Mouse (Mus musculus) heart, adult 2 months (tissue): ENCODE measurements around the gene Zbtb7b. TPM values are rescaled to one million over a fixed set of nuclear protein-coding genes. Genes with fewer than 3 reads are reported as not detected.

Experiments used
- DNase-seq, 2 experiments: peaks; one replicate each; pipeline ENCODE4 v3.0.0; 2021
- H3K27ac ChIP-seq: fragments of 200-600 bp; 2 replicates; pipeline ENCODE4 v1.8.1; 2022
- H3K27me3 ChIP-seq: fragments of 200-500 bp; 2 replicates; pipeline ENCODE4 v1.6.1; 2012; ENCODE audit warnings: mild to moderate bottlenecking, low read length, inconsistent platforms, mixed read lengths; ENCODE audit not compliant: control insufficient read depth, insufficient read depth
- H3K36me3 ChIP-seq: fragments of 200-500 bp; 2 replicates; pipeline ENCODE4 v1.6.1; 2012; ENCODE audit warnings: low read length, inconsistent platforms; ENCODE audit not compliant: control insufficient read depth, insufficient read depth
- H3K4me1 ChIP-seq: fragments of 200-500 bp; 2 replicates; pipeline ENCODE4 v1.6.1; 2011; ENCODE audit warnings: low read length; ENCODE audit not compliant: control insufficient read depth, insufficient read depth
- H3K4me3 ChIP-seq: fragments of 200-600 bp; 2 replicates; pipeline ENCODE4 v1.8.1; 2022
- H3K79me2 ChIP-seq: fragments of 200-500 bp; replicated peaks from 2 replicates; pipeline ENCODE4 v1.6.1; 2012; ENCODE audit warnings: mild to moderate bottlenecking, inconsistent platforms, low read length, moderate library complexity, mixed read lengths; ENCODE audit not compliant: control insufficient read depth, insufficient read depth
- H3K9ac ChIP-seq: fragments of 200-500 bp; 2 replicates; pipeline ENCODE4 v1.6.1; 2012; ENCODE audit warnings: low read depth, mild to moderate bottlenecking, control low read depth, inconsistent platforms, low read length, mixed read lengths
- CTCF ChIP-seq: fragments of 200-600 bp; IDR thresholded peaks from 2 replicates; pipeline ENCODE4 v1.8.1; 2022; ENCODE audit warnings: antibody characterized with exemption, mild to moderate bottlenecking, moderate library complexity
- EP300 ChIP-seq: fragments of 200-500 bp; IDR thresholded peaks from 2 replicates; pipeline ENCODE4 v1.6.1; 2011; ENCODE audit warnings: low read depth, low read length, control low read depth; ENCODE audit not compliant: insufficient read depth
- POLR2A ChIP-seq: fragments of 200-500 bp; IDR thresholded peaks from 2 replicates; pipeline ENCODE4 v1.6.1; 2011; ENCODE audit warnings: mild to moderate bottlenecking, low read depth, low read length, control low read depth; ENCODE audit not compliant: insufficient read depth
- WGBS: fragments of 180-500 bp; shearing (Covaris S2); methylation state at CpG from one replicate; pipeline ENCODE4 v1.1.7; 2018; 5-methylcytosine and 5-hydroxymethylcytosine counted together
- intact Hi-C: fragments of 180-260 bp; cut with DNase I; formaldehyde crosslinking; loops from one replicate; pipeline ENCODE4 v1.15.1; 2025
- polyA plus RNA-seq: library from polyadenylated mRNA; depleted of rRNA; stranded (reverse); fragments of >200 nt; gene quantifications from 2 replicates; pipeline ENCODE4 v1.2.3, GENCODE M21; 2012; rRNA removed
- total RNA-seq, 2 experiments: library from RNA; stranded (reverse); gene quantifications; 2 replicates each; pipeline ENCODE4 v1.2.3; 2021

Zbtb7b gene
- total and polyA plus RNA-seq, 3 experiments: 20.5 to 23.4 (median 21.5) TPM

DNA sequence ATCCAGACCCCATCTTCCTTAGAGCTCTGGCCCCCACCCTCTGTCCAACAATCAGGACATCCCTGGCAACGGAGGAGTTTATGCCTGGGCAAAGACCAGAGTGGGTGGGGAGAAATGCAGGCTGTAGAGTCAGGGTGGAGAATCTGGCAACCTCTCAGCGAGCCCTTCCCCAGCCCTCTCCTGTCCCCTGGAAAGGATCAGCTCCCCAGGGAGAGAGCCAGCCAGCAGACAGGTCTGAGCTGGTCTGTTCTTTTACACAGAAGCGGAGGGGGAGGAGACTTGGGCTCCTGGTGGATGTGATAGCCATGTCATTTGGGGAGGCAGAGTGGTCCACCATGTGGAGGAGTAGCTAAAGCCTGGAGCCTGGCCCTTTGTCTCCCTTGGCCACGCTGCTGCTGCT, 66.0 kb downstream of the Zbtb7b start:
- Histone ChIP-seq H3K27ac (no peak overlapping the region), H3K4me3 (no peak overlapping the region), H3K27me3 (no peaks in the 10 kb centered on the region; the same call in 1 of the 2 replicates), H3K9ac (no peak overlapping the region), H3K79me2 (no peaks in the 10 kb centered on the region), H3K4me1 (no peaks in the 10 kb centered on the region), H3K36me3 (no peaks in the 10 kb centered on the region)
- TF ChIP-seq POLR2A (no peak), EP300 (no peak), CTCF (no peak)
- no peak for DNase-seq
- WGBS: 10% methylated on average over 4 of the region's 4 CpGs
- intact Hi-C loops: no loop called here

Other genes with a start within 250 kb of the Zbtb7b start
- gene Hcn3, start 234.6 kb downstream of the Zbtb7b start, total RNA-seq: under 1 TPM in 1 of 2 experiments, not detected in 1; 0.25 TPM
- 0.26 and 0.29 TPM in 2 replicates for gene Hcn3, start 234.6 kb downstream of the Zbtb7b start, polyA plus RNA-seq
- gene Clk2, start 230.0 kb downstream of the Zbtb7b start, total RNA-seq: 10 to 100 TPM; 15.4 to 18.9 TPM
- gene Clk2, start 230.0 kb downstream of the Zbtb7b start, polyA plus RNA-seq: 26.5 and 40.4 TPM in 2 replicates
- 10 to 100 TPM; 44.5 to 54.7 TPM for gene Scamp3, start 217.3 kb downstream of the Zbtb7b start, total RNA-seq
- gene Scamp3, start 217.3 kb downstream of the Zbtb7b start, polyA plus RNA-seq: 96.7 and 108 TPM in 2 replicates
- 1 to 10 TPM; 3.9 to 5.1 TPM for gene Fam189b, start 211.6 kb downstream of the Zbtb7b start, total RNA-seq
- gene Fam189b, start 211.6 kb downstream of the Zbtb7b start, polyA plus RNA-seq: 12.8 and 18.0 TPM in 2 replicates
- 10 to 100 TPM; 19.9 to 20.4 TPM for gene Gba, start 191.8 kb downstream of the Zbtb7b start, total RNA-seq
- 26.3 and 39.2 TPM in 2 replicates for gene Gba, start 191.8 kb downstream of the Zbtb7b start, polyA plus RNA-seq
- 1 to 10 TPM; 3.4 to 5.1 TPM for gene Thbs3, start 179.6 kb downstream of the Zbtb7b start, total RNA-seq
- 15.8 and 24.3 TPM in 2 replicates for gene Thbs3, start 179.6 kb downstream of the Zbtb7b start, polyA plus RNA-seq
- 10 to 100 TPM; 59.8 to 61.8 TPM for gene Mtx1, start 167.7 kb downstream of the Zbtb7b start, total RNA-seq
- 96.2 and 111 TPM in 2 replicates for gene Mtx1, start 167.7 kb downstream of the Zbtb7b start, polyA plus RNA-seq
- gene Muc1, start 165.7 kb downstream of the Zbtb7b start, total RNA-seq: under 1 TPM; 0.39 to 0.47 TPM
- 0.67 and 6.2 TPM in 2 replicates for gene Muc1, start 165.7 kb downstream of the Zbtb7b start, polyA plus RNA-seq
- 10 to 100 TPM; 80.7 to 95.7 TPM for gene Krtcap2, start 148.8 kb downstream of the Zbtb7b start, total RNA-seq
- gene Krtcap2, start 148.8 kb downstream of the Zbtb7b start, polyA plus RNA-seq: 84.3 and 116 TPM in 2 replicates
- under 1 TPM; 0.39 to 0.96 TPM for gene Trim46, start 148.5 kb downstream of the Zbtb7b start, total RNA-seq
- 1.4 and 1.9 TPM in 2 replicates for gene Trim46, start 148.5 kb downstream of the Zbtb7b start, polyA plus RNA-seq
- 10 to 100 TPM; 54.3 to 58.2 TPM for gene Dpm3, start 135.4 kb downstream of the Zbtb7b start, total RNA-seq
- 140 and 160 TPM in 2 replicates for gene Dpm3, start 135.4 kb downstream of the Zbtb7b start, polyA plus RNA-seq
- 10 to 100 TPM; 17.3 to 23.3 TPM for gene Slc50a1, start 124.2 kb downstream of the Zbtb7b start, total RNA-seq
- gene Slc50a1, start 124.2 kb downstream of the Zbtb7b start, polyA plus RNA-seq: 105 and 111 TPM in 2 replicates
- gene Efna1, start 113.6 kb downstream of the Zbtb7b start, total RNA-seq: 10 to 100 TPM; 22.6 to 28.4 TPM
- 39.6 and 44.4 TPM in 2 replicates for gene Efna1, start 113.6 kb downstream of the Zbtb7b start, polyA plus RNA-seq
- not detected for gene Efna3, start 71.8 kb downstream of the Zbtb7b start, total RNA-seq
- gene Efna3, start 71.8 kb downstream of the Zbtb7b start, polyA plus RNA-seq: 0.09 TPM in 1 of 2 replicates, not detected in the other
- under 1 TPM; 0.21 to 0.36 TPM for gene Efna4, start 56.7 kb downstream of the Zbtb7b start, total RNA-seq
- gene Efna4, start 56.7 kb downstream of the Zbtb7b start, polyA plus RNA-seq: 0.64 and 0.86 TPM in 2 replicates
- 10 to 100 TPM; 56.8 to 59.2 TPM for gene Adam15, start 44.8 kb downstream of the Zbtb7b start, total RNA-seq
- 95.6 and 95.7 TPM in 2 replicates for gene Adam15, start 44.8 kb downstream of the Zbtb7b start, polyA plus RNA-seq
- not detected for gene Dcst2, start 32.8 kb downstream of the Zbtb7b start, total RNA-seq
- 0.09 and 0.35 TPM in 2 replicates for gene Dcst2, start 32.8 kb downstream of the Zbtb7b start, polyA plus RNA-seq
- not detected for gene Dcst1, start 29.5 kb downstream of the Zbtb7b start, total RNA-seq
- gene Dcst1, start 29.5 kb downstream of the Zbtb7b start, polyA plus RNA-seq: 0.18 and 0.23 TPM in 2 replicates
- not detected for gene Lenep, start 8.0 kb upstream of the Zbtb7b start, total RNA-seq
- gene Lenep, start 8.0 kb upstream of the Zbtb7b start, polyA plus RNA-seq: 2.1 and 5.4 TPM in 2 replicates
- 10 to 100 TPM; 56.1 to 59.7 TPM for gene Flad1, start 17.1 kb upstream of the Zbtb7b start, total RNA-seq
- gene Flad1, start 17.1 kb upstream of the Zbtb7b start, polyA plus RNA-seq: 81.3 and 89.8 TPM in 2 replicates
- gene Cks1b, start 23.6 kb upstream of the Zbtb7b start, total RNA-seq: 1 to 10 TPM; 3.3 to 3.5 TPM
- 9.0 and 10.7 TPM in 2 replicates for gene Cks1b, start 23.6 kb upstream of the Zbtb7b start, polyA plus RNA-seq
- gene Shc1, start 23.7 kb upstream of the Zbtb7b start, total RNA-seq: 10 to 100 TPM; 31.6 to 32.0 TPM
- 32.4 and 50.5 TPM in 2 replicates for gene Shc1, start 23.7 kb upstream of the Zbtb7b start, polyA plus RNA-seq
- 10 to 100 TPM; 12.5 to 15.3 TPM for gene Pygo2, start 35.4 kb upstream of the Zbtb7b start, total RNA-seq
- 14.4 and 17.3 TPM in 2 replicates for gene Pygo2, start 35.4 kb upstream of the Zbtb7b start, polyA plus RNA-seq
- gene Pbxip1, start 41.9 kb upstream of the Zbtb7b start, total RNA-seq: 10 to 100 TPM; 55.7 to 67.5 TPM
- gene Pbxip1, start 41.9 kb upstream of the Zbtb7b start, polyA plus RNA-seq: 56.2 and 58.2 TPM in 2 replicates
- 1 to 10 TPM; 6.7 to 7.5 TPM for gene Pmvk, start 59.8 kb upstream of the Zbtb7b start, total RNA-seq
- 14.8 and 21.5 TPM in 2 replicates for gene Pmvk, start 59.8 kb upstream of the Zbtb7b start, polyA plus RNA-seq
- 1 to 10 TPM; 2.0 to 3.3 TPM for gene Kcnn3, start 125.4 kb upstream of the Zbtb7b start, total RNA-seq
- gene Kcnn3, start 125.4 kb upstream of the Zbtb7b start, polyA plus RNA-seq: 0.84 and 2.0 TPM in 2 replicates